Mouse (Mus musculus) T-helper 17 cell (primary cell): ENCODE measurements around the gene Uroc1.

ENCODE experiments used
- in situ Hi-C, 2 experiments: fragments of 300-600 bp; cut with MboI, MseI; formaldehyde crosslinking; loops; 1 replicate in 1 of 2; 2 replicates in 1 of 2; pipeline ENCODE4 v1.15.1; 2025; ENCODE audit warnings: high pct_unique_total_duplicates in 2 of 2

Uroc1 gene

DNA sequence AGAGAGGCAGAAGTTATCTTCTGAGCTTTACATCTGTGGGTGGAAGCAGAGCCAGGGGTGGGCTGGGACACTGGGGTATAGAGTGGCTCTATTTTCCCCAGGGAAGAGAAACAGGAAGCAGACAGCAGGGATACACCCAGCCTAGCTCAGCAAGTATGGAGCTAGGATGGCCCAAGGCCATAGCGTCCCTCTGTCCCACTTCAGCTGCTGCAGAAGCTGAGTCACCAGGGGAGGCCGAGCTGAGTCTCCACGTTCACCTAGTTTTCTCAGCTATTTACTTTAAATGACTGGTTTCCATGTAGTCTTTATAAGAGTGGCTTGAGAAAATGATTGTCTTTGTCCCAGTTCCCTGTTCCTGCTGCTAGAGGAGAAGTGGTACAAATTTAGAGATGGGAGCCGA, 15.4 kb downstream of the Uroc1 start:
- in situ Hi-C loops = no loop called here

DNA sequence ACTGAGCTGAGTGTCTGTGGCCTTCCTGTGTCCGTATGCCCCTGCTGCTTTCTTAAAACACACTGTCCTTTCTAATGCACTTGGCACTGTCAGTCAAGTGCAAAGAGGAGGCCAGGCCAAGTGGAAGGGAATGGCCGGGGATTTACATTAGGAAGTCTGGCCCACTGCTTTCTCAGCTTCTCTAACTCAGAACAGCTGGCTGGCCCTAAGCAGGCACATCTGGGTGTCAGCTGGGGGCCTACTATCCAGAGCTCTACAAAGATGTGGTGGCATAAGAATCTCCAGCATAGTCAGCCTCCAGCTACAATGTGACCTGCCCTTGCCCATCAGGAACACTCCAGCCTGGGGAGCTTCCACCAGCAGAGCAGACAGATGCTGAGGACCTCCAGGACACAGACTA, 16.9 kb downstream of the Uroc1 start:
- in situ Hi-C loops = loop anchor here in 1 of 2 experiments (25.0 kb wide), 2 partner anchors 1438 to 1837 kb away; partner anchors contain the start of genes Mrps25 and Tpra1

GRCm38 (mm10) chr6:90358142-90358541, 25.1 kb downstream of the Uroc1 start:
- in situ Hi-C loops = loop anchor here in 1 of 2 experiments (25.0 kb wide), 2 partner anchors 1446 to 1829 kb away; partner anchors contain the start of genes Mrps25 and Tpra1

DNA sequence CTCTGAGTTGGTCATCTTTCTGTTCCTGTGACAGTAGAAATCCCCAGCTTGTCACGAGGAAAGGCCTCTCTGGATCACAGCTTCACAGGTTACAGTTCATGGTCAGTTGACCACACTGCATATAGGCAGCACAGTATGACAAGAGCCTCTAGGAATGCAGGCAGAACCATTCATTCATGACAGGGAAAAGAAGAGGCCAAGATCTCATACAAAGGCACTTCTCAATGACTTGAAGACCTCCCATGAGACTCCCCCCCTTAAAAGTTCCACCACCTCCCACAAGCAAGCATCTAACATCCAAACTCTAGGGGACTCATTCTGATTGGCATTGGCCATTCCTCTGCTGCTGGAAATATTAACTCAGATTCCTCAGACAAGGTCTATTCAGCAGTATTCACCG, 26.4 kb downstream of the Uroc1 start:
- in situ Hi-C loops = loop anchor here in 1 of 2 experiments (25.0 kb wide), 2 partner anchors 1447 to 1828 kb away; partner anchors contain the start of genes Mrps25 and Tpra1

- in situ Hi-C loops = loop anchor here in 1 of 2 experiments (25.0 kb wide), 2 partner anchors 1448 to 1827 kb away; partner anchors contain the start of genes Mrps25 and Tpra1
Measured at GRCm38 (mm10) chr6:90360024-90360781, 27.1 kb downstream of the Uroc1 start.

- in situ Hi-C loops = loop anchor here in 1 of 2 experiments (25.0 kb wide), 2 partner anchors 1449 to 1826 kb away; partner anchors contain the start of genes Mrps25 and Tpra1
Measured at GRCm38 (mm10) chr6:90360922-90361614, 28.0 kb downstream of the Uroc1 start.

GRCm38 (mm10) chr6:90363301-90363700, 30.2 kb downstream of the Uroc1 start:
- in situ Hi-C loops = loop anchor here in 1 of 2 experiments (25.0 kb wide), 2 partner anchors 1451 to 1824 kb away; partner anchors contain the start of genes Mrps25 and Tpra1

DNA sequence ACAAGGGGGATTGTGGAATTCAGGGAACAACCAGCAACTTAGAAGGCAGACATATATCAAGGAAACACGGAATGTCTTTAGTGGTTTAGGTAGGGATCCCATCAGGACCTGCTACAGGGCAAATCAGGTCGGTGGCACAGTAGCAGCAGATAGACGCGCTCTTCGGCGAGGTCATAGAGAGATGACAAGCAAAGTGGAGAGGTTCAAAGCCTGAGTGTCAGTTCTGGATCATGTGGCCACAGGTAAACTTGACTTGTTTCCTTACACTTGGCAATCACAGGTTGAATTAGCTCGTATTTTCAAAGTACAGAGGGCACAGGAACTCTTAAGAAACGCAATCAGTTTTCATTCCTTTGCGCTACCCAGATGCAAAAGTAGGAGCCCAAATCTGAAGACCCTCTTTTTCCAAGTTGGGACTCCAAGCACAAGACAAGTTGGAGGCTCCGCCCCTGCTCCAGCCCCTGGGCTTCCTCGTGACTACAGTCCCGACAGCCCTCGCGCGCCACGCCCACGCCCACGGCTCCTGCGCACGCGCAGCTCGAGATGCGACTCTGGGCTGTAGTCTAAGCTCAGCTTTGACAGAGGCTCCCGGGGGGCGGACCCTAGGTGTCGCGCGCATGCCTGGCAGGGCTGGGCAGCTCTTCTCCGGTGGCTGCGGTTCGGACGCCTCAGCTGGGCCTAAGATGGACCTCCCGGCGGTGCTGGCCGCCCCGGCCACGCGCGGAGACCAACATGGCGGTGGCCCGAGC, 36.1 kb downstream of the Uroc1 start, which contains the start of gene Zxdc:
Gene Zxdc, plus strand, starts transcription at position 517 of the 749 bp plus-strand sequence.
- in situ Hi-C loops = loop anchor here in 1 of 2 experiments (25.0 kb wide), 2 partner anchors 1457 to 1818 kb away; partner anchors contain the start of genes Mrps25 and Tpra1

GRCm38 (mm10) chr6:90369725-90370553, 36.9 kb downstream of the Uroc1 start:
- in situ Hi-C loops = loop anchor here in 1 of 2 experiments (25.0 kb wide), 2 partner anchors 1458 to 1817 kb away; partner anchors contain the start of genes Mrps25 and Tpra1

GRCm38 (mm10) chr6:90374647-90375046, 41.6 kb downstream of the Uroc1 start:
- in situ Hi-C loops = loop anchor here (25.0 kb wide), 3 partner anchors 1462 to 1838 kb away; partner anchors contain the start of genes Mrps25 (in 1 of the 2), Rbsn (in 1 of the 2) and Tpra1 (in 1 of the 2)

GRCm38 (mm10) chr6:90377708-90378107, 44.6 kb downstream of the Uroc1 start:
- in situ Hi-C loops = loop anchor here in 1 of 2 experiments (25.0 kb wide), 1 partner anchor 1835 kb away; the partner anchor contains the start of gene Rbsn

DNA sequence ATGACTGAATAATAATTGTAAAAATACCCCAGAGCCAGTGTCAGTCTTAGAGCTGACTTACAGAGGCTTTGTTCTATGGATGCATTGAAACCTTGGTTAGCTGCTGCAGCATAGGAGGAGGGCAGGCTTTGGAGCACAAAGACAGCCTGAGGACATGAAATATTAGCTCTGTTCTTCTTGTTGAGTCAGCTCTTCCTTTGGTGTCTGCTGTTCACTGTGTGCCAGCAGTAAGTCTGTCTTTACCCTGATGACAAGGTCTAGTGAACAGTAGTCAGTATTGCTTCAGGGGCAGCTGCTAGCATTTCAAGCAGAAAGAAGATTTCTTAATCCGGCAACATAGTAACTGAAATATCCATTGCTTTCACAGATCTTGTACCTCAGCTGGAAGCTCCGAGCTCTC, 48.4 kb downstream of the Uroc1 start:
- in situ Hi-C loops = loop anchor here in 1 of 2 experiments (25.0 kb wide), 1 partner anchor 1831 kb away; the partner anchor contains the start of gene Rbsn

DNA sequence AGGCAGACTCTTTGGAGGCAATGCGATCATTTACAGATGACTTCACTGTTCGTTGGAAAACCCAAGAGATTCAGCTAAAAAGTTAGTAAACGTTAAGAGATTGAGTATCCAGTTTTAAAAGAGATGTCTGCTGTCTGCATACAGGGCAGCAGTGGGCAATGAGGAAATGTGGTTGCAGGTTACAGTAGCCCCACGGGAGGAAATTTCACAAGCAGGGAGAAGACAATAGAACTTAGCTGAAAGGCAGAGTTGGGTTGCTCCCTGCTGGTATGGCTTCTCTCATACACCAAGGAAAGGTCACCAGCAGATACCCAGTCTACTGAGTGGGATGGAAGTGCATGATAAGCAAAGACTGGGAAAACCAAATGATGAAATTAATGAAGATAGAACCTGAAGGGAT, 57.5 kb downstream of the Uroc1 start:
- in situ Hi-C loops = loop anchor here in 1 of 2 experiments (25.0 kb wide), 1 partner anchor 1822 kb away; the partner anchor contains the start of gene Rbsn

DNA sequence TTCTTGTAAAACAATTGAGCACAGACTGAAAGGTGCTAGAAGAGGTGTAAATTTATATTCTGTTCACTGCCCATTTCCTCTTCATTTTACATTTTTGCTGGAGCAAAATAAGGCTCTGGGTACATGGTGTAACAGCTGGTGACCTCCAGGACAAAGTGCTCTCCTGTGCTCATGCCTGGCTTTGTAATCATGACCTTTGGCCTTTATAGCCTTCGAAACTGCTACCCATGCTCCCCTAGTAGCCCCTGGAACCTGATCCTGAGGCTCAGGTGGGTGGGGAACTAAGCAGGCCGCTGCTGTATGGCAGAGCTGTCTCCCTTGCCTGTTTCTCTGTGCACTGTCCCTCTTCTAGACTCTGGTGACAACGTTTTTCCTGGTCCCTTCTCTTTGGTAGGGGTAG, 60.9 kb downstream of the Uroc1 start:
- in situ Hi-C loops = loop anchor here in 1 of 2 experiments (25.0 kb wide), 1 partner anchor 1818 kb away; the partner anchor contains the start of gene Rbsn

- in situ Hi-C loops = loop anchor here in 1 of 2 experiments (25.0 kb wide), 1 partner anchor 1817 kb away; the partner anchor contains the start of gene Rbsn
Measured at GRCm38 (mm10) chr6:90395751-90396150, 62.7 kb downstream of the Uroc1 start.

DNA sequence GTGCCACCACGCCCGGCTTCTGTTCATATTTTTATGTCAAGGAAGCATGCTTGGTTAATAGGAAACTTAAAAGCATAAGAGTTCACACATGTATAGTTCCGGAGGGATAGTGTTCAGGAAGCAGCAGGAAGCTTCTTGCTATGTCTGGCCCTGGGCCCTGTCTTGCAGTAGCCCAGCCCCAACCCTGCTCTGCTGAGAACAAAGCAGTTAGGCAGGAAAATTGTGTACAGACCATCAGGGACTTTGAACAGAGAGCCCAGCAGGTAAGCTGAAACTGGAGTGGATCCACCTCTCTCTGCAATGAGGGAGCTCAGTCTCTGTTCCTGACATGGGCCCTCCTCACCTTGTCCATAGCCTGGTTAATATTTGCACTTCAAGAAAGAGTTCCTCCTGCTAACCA, 64.2 kb downstream of the Uroc1 start:
- in situ Hi-C loops = loop anchor here in 1 of 2 experiments (25.0 kb wide), 1 partner anchor 1815 kb away; the partner anchor contains the start of gene Rbsn

GRCm38 (mm10) chr6:90408632-90409031, 75.5 kb downstream of the Uroc1 start:
- in situ Hi-C loops = no loop called here

DNA sequence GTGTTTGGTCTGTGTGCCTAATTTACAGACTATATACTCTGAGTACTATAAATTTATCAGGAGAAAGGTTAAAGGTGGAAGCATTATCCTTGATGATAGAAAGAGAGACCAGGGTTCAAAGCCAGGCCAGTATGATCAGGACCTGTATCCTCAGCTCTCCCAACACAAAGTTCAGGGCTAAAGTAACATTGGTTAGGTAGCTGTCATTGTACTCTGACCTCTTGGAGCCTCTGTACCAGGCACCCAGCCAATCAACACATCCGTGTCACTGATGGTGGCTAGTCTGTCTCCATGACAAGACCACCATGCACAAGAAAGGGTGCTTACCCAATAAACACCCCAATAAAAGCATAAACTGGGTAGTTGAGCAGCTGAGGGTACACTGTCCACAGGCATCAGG, 77.9 kb downstream of the Uroc1 start:
- in situ Hi-C loops = loop anchor here in 1 of 2 experiments (5.0 kb wide), 1 partner anchor 36 kb away; no protein-coding TSS in a partner anchor

DNA sequence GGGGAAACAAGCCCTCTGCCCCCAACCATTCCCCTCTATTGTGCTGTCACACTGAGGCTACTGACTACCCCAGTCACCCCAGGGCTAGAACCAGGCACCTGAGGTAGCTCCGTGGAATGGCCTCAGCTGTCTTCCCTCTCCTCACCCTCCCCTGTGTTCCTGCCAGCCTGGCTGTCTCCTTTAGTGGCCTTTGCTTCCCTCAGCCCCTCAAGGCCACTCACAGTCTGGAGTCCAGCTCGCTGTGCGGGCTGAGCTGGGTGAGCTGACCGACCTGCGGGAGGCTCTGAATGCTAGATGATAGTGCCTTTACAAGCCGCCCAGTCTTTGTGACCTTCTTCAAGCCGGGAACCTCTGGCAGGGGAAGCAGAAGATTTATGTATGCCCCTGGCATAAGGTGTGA, 78.8 kb downstream of the Uroc1 start:
- in situ Hi-C loops = loop anchor here in 1 of 2 experiments (5.0 kb wide), 1 partner anchor 35 kb away; no protein-coding TSS in a partner anchor
